Mouse (Mus musculus) NIH3T3 (cell line): ENCODE data around the gene Lrrc3b.

Source experiments
- DNase-seq: peaks from one replicate; pipeline ENCODE4 v3.0.0-alpha.2; 2012; ENCODE audit warnings: low read depth

Lrrc3b gene

GRCm38 (mm10) chr14:15438485-15439157, at the start of gene Lrrc3b:
Gene Lrrc3b, minus strand, starts transcription at chr14:15438987.
- DNase-seq, result no peak

DNA sequence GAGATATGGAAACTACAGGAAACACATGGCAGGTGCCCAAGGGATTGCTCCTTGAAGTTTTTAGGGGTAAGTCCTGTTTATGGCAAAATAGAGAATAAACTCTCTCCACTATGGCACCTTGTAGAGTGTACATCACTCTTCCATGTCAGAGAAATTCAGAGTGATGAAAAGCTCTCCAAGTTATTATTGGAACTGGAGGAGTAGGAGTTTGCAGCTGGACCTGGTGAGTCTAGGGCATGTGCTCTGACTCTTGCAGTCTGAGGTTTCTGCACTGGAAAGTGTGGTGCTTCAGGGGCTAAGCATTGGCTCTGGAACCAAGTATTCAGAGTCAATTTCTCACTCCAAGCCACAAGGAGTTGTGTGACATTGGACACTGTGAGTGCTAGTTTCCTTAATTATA, 38.9 kb upstream of the Lrrc3b start:
- DNase-seq, result no peak

GRCm38 (mm10) chr14:15438096-15438484, 697 bp downstream of the Lrrc3b start:
- no peak for DNase-seq

DNA sequence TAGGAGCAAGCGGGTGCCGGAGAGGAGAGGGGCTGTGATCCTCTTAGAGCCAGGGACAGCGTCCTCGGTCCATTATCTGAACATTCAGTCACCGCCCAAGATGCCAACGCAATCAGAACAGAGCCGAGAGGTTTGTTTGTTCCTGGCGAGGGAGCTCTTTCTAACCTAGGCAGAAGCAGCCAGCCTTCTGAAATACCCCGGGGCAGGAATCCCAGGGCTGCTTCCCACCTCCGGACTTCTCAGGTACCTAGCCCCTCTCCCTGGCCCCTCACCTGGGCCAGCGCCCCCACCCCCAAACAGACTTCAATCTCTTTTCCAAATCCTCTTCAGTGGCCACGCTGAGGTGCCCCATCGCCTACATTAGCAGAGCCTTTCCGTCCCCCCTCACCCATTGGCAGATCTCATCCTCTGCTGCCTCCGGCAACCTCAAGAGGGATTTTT, 1.3 kb downstream of the Lrrc3b start:
- no peak for DNase-seq

GRCm38 (mm10) chr14:15437046-15437445, 1.7 kb downstream of the Lrrc3b start:
- no peak for DNase-seq

DNA sequence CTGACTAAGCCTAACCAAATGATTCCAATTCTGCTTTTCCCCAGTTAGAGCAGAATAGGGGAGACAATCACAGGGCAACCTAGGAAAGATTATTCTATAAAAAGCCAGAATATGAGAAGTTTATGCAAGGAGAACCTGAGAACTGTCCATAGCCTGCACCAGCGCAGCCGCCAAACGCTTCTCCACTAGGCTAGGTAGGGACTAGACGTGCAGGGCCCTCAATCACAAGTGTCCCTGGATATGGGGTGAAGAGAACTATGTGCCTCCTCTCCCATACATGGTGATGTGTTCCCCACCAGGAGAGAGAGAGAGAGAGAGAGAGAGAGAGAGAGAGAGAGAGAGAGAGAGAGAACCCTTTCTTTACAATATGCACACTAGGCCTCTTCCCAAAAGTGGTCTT, 2.2 kb downstream of the Lrrc3b start:
- no peak for DNase-seq

DNA sequence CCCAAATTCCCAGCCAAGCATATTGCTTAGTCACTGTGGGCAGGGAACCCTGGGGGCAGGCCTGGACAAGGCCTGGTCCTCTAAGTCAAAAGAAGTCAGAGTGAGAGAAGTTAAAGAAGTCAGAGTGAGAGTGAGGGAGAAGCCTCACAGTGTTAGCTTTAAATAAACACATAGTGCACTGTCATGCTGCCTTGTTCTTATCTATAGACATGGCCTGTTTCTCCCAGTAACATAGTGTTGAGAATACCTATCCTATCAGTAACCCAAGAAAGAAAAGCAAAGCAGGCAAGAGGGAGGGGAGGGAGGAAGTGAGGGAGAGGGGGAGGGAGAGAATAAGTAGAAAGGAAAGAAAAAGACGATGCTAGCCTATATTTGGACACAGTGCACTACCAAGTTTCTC, 6.4 kb downstream of the Lrrc3b start:
- DNase-seq, result no peak

DNA sequence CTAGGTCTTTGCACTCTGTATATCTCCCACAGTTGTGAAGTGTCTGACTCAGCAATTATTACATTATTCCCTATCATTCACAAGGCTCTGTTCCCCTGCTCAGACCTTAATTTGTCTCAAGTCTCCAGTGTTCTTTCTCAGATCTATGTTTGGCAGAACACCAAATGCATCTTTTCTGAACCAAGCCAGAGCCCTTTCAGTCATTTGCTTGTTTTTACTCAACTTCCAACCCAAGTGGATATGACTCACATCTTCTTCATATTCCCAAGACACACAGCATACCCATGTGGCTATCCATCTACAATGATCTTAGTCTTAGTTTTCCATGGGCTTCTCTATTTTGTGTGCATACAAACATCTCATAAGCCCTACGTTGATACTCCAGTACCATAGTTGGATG, 17.2 kb downstream of the Lrrc3b start:
- DNase-seq, result no peak

DNA sequence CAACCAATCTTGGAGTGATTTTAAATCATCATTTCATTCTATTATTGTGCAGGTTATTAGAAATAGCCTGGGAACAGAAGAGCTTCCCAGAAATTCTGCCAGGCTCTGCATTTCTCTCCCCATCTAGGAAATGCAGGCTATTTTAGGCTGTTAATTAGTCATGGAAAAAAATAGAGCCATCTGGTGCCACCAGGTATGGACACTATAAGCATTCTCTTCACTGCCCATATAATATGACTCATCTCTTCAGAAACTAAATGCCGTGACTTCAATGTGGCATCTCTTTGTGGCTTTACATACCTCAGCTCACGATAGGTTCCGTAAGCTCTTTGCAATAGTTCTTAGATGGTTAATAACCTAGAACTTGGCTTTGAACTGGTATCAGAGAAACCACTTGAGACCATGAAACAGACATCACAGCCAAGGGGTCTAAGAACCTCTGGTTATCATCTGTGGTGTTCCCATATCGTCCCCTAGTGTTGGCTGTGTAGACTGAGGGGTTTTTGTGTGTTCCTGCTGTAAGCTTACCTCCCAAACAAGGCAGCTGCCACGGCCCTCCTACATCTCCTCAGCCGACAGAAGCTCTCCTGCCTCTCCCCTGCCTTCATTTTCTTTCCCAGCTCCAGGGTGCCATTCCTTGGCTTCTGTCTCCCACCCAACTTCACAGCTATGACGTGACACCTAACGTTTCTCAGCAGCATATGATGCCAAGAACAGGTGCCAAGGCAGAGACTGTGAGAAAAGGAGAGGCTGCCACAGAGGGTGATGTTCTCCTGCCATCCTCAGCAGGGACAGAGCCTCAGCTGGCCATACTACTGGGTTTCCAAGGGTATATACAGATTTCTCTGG, 27.9 kb downstream of the Lrrc3b start:
- no peak for DNase-seq

DNA sequence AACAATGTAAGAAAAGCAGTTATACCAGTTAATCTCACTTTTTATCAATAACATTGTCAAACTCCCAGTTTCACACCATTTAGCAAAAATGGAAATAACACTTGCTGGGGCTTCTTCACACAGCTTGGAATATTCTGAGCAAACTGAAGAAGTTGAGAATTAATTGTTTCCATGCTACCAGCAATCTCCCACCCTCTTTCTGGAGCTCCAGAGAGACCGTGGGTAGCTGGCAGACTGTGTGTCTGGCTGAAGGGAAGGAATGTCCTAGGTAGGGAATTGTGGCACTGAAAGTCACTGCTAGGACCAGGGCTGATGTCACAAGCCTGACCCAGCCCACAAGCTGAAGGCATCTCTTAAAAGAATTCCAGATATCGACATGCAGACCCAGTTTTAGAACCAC, 53.3 kb downstream of the Lrrc3b start:
- DNase-seq, result no peak

GRCm38 (mm10) chr14:15384972-15385371, 53.8 kb downstream of the Lrrc3b start:
- no peak for DNase-seq

- no peak for DNase-seq
Measured at GRCm38 (mm10) chr14:15384532-15384931, 54.3 kb downstream of the Lrrc3b start.

DNA sequence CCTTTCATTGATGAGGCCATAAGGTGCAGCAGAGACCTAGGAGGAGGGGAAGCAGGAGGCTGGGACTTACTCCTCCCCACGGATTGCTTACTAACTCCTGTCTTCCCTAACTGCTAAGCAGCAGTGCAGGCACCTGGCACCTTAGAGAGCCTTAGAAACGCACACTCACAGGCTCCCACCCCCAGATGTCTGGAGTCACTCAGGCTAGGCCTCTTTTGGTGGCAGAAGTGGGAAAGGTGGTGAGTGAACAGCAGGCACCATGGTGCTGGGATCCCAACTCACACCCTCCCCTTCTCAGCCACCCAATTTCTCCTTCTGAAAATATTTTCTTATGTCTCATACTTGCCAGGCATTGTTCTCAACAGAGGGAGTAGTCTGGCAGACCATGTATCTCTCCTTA, 55.7 kb downstream of the Lrrc3b start:
- no peak for DNase-seq

DNA sequence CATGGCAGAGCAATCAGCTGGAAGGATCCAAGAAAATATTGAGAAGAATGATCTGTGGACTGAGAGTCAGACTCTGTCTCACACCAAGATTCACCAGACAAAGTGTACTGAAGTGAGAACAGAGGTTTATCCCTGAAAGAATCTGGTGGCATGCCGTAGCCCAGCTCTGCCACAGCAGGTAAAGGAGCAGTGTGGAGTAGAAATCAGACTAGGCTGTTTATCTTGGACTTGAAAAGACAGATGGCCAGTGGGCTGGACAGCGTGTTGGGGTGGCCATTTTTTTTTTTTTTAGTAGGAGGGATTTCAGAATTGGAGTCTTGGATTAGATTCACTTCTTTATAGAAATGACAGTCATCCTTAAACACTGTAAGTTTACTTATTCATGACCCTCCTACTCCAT, 61.4 kb downstream of the Lrrc3b start:
- no peak for DNase-seq

- DNase-seq, result no peak
Measured at GRCm38 (mm10) chr14:15376786-15377185, 62.0 kb downstream of the Lrrc3b start.

- DNase-seq, result no peak
Measured at GRCm38 (mm10) chr14:15374271-15374670, 64.5 kb downstream of the Lrrc3b start.

GRCm38 (mm10) chr14:15372985-15373384, 65.8 kb downstream of the Lrrc3b start:
- DNase-seq, result no peak

GRCm38 (mm10) chr14:15365045-15365444, 73.7 kb downstream of the Lrrc3b start:
- no peak for DNase-seq

GRCm38 (mm10) chr14:15359893-15360292, 78.9 kb downstream of the Lrrc3b start:
- DNase-seq, result no peak

DNA sequence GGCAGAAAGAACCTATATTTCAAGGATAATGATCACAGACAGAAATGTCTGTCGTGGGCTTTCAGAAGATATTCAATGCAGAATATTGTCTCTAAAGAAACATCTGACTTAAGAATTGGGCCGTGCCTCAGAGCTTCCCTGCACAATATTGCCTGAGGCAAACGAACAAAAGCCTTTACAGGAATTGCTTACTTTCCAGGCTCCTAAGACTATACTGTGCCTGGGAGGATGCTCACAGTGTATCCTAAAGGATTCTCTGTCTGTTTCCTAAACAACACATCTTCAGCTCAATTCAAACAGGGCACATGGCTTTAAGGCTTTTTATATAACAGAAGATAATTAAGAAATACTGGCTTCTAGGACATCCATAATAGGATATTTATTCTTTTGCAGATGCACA, 79.7 kb downstream of the Lrrc3b start:
- DNase-seq, result no peak

DNA sequence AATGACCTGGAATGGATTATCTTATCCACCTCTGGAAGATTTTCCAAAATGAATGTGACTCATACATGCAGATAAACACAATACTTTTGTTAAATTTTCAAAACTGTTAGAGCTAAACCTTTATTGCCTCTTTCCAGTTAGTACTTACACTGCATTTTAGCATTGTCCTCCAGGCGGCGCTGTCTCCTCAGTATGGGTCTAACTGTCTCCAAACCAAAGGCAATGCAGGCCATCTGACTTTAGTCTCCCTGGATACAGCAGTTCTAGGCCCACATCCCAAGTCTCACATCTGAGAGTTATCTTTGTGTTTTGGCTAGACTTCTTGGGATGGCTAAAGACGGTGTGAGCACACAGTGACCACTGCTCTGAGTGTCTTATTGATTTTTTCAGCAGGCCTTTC, 83.3 kb downstream of the Lrrc3b start:
- peak; percentile 57 for DNase-seq

DNA sequence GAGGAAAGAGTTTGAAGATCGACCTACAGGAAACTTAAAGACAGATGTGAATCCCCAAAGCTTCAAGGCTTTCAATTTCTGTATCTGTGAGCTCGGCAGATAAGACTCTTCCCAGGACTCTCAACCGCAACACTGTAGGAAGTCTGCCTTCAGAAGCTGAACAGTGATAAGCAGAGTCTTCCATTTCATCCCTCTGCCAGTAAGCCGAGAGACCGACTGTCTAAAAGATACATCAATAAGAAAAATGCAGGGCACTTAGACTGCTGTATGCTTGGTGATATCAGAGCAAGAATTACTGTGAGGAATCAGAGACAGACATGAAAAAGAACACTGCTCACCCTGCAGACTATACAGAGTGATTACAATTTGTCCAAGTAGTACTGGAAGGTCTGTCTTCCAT, 84.5 kb downstream of the Lrrc3b start:
- DNase-seq, result no peak

- no peak for DNase-seq
Measured at GRCm38 (mm10) chr14:15333130-15333529, 105.7 kb downstream of the Lrrc3b start.

DNA sequence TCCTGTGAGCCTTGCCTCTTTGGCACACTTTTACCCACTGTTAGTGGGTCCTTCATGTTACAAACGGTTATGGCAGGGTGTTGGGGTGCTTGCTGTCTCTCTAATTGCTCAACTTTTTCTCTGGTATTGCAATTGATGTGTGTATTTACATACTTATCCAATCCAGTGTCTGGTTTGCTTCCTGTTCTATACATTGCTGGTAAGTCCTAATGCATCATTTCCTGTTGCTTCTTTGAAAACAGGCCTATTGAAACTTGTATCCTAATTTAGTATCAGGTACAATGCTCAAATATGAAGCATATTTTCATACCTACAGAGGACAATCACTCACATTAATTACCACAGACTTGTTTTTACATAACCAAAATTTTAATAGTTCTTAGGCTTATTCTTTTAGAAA, 107.4 kb downstream of the Lrrc3b start:
- no peak for DNase-seq
